10 mouse cellular contexts compared by ENCODE assay signal in the genomic region with DNA sequence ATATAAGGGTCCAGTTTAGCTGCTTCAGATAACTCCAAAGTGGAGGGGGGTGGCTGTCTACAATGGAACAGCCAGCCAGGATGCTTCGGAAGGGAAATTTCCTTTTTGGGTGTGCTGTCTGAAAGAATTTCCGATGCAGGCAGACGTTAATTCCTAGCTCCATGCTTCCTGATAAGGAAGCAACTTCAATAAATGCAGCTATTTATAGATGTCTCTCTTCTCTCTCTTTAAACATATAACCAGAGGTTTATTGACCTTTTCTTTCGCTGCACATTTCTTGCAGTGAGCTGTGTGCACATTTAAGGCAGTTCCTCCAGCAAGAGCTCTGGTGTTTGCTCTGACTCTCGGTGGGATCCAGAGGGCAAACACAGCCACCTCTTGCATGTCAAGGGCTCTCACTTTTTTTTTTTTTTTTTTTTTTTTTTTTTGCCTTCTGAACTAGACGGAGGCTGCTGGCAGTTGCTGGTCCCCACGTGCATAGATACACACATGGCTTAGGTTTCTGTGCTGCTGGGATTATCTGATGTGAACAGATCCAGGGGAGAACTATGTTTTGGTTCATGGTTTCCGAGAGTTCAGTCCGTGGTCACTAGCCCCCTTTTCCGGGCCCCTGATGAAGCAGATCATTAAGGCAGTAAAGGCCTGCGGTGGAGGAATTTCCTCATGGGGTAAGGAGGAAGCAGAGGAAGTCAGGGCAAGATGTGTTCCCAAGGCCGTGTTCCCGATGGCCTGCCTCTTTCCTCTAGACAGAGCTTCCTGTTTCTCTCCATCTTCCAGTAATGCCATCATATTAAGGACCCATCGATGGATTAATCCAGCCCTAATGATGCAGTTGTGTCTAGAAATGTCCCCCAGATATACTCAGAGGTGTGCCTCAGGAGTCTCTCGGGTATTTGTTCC.
DNase-seq lines count a peak whose midpoint lies in the region; ATAC-seq and TF ChIP-seq lines count a peak whose summit lies in the region.
"Had no signal": no experiment of that assay in that cellular context is flagged by ENCODE, and none has a peak within 500 bp of the region (broad histone marks: within the 10 kb centered on the region; RNA-seq: fewer than 3 reads in every experiment).

No protein-coding gene starts in this region.

- peak; percentile 42 for ATAC-seq in lung, embryonic 14.5 days (ENCODE audit: insufficient read depth)
- no peak for ATAC-seq in heart, embryonic 12.5 days (ENCODE audit: insufficient number of reproducible peaks, low FRiP score)
- ATAC-seq in stomach, embryonic 14.5 days (ENCODE audit: insufficient number of reproducible peaks, insufficient read depth, low FRiP score, low read depth) = no peak

- H3K4me3 ChIP-seq in lung, embryonic 14.5 days (ENCODE audit: low read depth, low read length) = no peak overlapping the region
- no peak overlapping the region for H3K4me3 ChIP-seq in heart, embryonic 12.5 days
- no peak overlapping the region for H3K4me3 ChIP-seq in stomach, embryonic 14.5 days (ENCODE audit: low read depth, low read length)
- H3K4me3 ChIP-seq: erythroblast, embryonic 14.5 days had no signal

- 0 out of 2 replicates have a peak, but pooled peaks cover 3% of the 10 kb centered on the region for H3K36me3 ChIP-seq in lung, embryonic 14.5 days (ENCODE audit: insufficient read depth)
- H3K36me3 ChIP-seq in heart, embryonic 12.5 days = 0 out of 2 replicates have a peak, but pooled peaks cover 3% of the 10 kb centered on the region
- no peaks in the 10 kb centered on the region; the same call in 1 of the 2 replicates for H3K36me3 ChIP-seq in stomach, embryonic 14.5 days (ENCODE audit: control insufficient read depth, insufficient read depth, low read length)

- 30% methylated on average over 15 of the region's 15 CpGs for WGBS in lung, embryonic 14.5 days
- WGBS in heart, embryonic 12.5 days = 33% methylated on average over 15 of the region's 15 CpGs
- 49% methylated on average over 15 of the region's 15 CpGs for WGBS in stomach, embryonic 14.5 days

- H3K9ac ChIP-seq in lung, embryonic 14.5 days = no peak overlapping the region
- H3K9ac ChIP-seq in heart, embryonic 12.5 days = no peak overlapping the region
- no peak overlapping the region for H3K9ac ChIP-seq in stomach, embryonic 14.5 days (replicated peaks; ENCODE audit: low read depth, low read length)

- peak; percentile 75 for DNase-seq in lung, embryonic 14.5 days
- no peak for DNase-seq in lung, postnatal 14 days
- DNase-seq in kidney, postnatal 4 days = peak; percentile 27 to 50
- no peak for DNase-seq in left cerebral cortex, postnatal 36 days (ENCODE audit: low spot score in 2 of 2)
- DNase-seq in adipocyte (ENCODE audit: low spot score) = no peak
- DNase-seq in right cerebral cortex, postnatal 36 days (ENCODE audit: low spot score in 2 of 2) = no peak
- DNase-seq: adrenal gland, adult 2 months had no signal

- no peaks in the 10 kb centered on the region for H3K27me3 ChIP-seq in lung, embryonic 14.5 days (ENCODE audit: insufficient read depth, low read length)
- no peaks in the 10 kb centered on the region for H3K27me3 ChIP-seq in heart, embryonic 12.5 days (replicated peaks)
- no peaks in the 10 kb centered on the region for H3K27me3 ChIP-seq in stomach, embryonic 14.5 days (ENCODE audit: control insufficient read depth, insufficient read depth, low read length)

- TF ChIP-seq CTCF in lung, embryonic 14.5 days (IDR thresholded peaks at IDR 0.05; ENCODE audit: low read depth) = no peak

- peak overlapping the region; percentile 31; the same call in 1 of the 2 replicates for H3K4me2 ChIP-seq in lung, embryonic 14.5 days
- H3K4me2 ChIP-seq in heart, embryonic 12.5 days = peak overlapping the region; percentile 21; the same call in 1 of the 2 replicates
- H3K4me2 ChIP-seq in stomach, embryonic 14.5 days (replicated peaks; ENCODE audit: low read depth, low read length) = no peak overlapping the region

- intact Hi-C loops in left cerebral cortex, postnatal 36 days (cut with DNase I) = no loop called here

- H3K27ac ChIP-seq in lung, embryonic 14.5 days (ENCODE audit: low read depth) = peak overlapping the region; percentile 83
- peak overlapping the region; percentile 96 for H3K27ac ChIP-seq in heart, embryonic 12.5 days (ENCODE audit: poor library complexity, severe bottlenecking)
- peak overlapping the region; percentile 90 for H3K27ac ChIP-seq in stomach, embryonic 14.5 days (ENCODE audit: low read length)

- H3K4me1 ChIP-seq in lung, embryonic 14.5 days (ENCODE audit: insufficient read depth) = peaks cover 52% of the 10 kb centered on the region
- peaks cover 82% of the 10 kb centered on the region for H3K4me1 ChIP-seq in heart, embryonic 12.5 days (replicated peaks)
- H3K4me1 ChIP-seq in stomach, embryonic 14.5 days (ENCODE audit: control insufficient read depth, insufficient read depth, low read length) = peaks cover 52% of the 10 kb centered on the region

- no peaks in the 10 kb centered on the region for H3K9me3 ChIP-seq in lung, embryonic 14.5 days (ENCODE audit: low read depth, low read length)
- H3K9me3 ChIP-seq in heart, embryonic 12.5 days (replicated peaks) = no peaks in the 10 kb centered on the region
- H3K9me3 ChIP-seq in stomach, embryonic 14.5 days (ENCODE audit: control insufficient read depth, low read depth, low read length) = no peaks in the 10 kb centered on the region

Comparison
In these comparisons a context has a peak if more than half of its experiments do, and no peak if none do; other contexts are left out.
1. DNase-seq: peak in lung, embryonic 14.5 days (single experiment) and kidney, postnatal 4 days (2 of 2); none in lung, postnatal 14 days (single experiment), left cerebral cortex, postnatal 36 days (0 of 2), adipocyte (single experiment) and right cerebral cortex, postnatal 36 days (0 of 2).
2. Peak in every context shown above with its lines, with median percentiles within 50 percentile points of each other: H3K27ac ChIP-seq.